Mouse (Mus musculus) bone marrow macrophage, adult 2 months (primary cell): Measurements from ENCODE around the gene Apol8. TPM values are rescaled to one million over a fixed set of nuclear protein-coding genes. Genes with fewer than 3 reads are reported as not detected.

Source experiments
- polyA plus RNA-seq: library from polyadenylated mRNA; stranded (reverse); fragments of >200 nt; gene quantifications from 2 replicates; pipeline ENCODE4 v1.2.4, GENCODE M21; 2012; ENCODE audit not compliant: missing spikeins, insufficient read depth, insufficient read length

Apol8 gene
- polyA plus RNA-seq, 1 experiment = not detected

Other genes with a start within 250 kb of the Apol8 start
- gene Apol11a, start 248.7 kb downstream of the Apol8 start, polyA plus RNA-seq = not detected in 2 replicates
- 0.60 and 0.71 TPM in 2 replicates for gene Apol7c, start 223.7 kb downstream of the Apol8 start, polyA plus RNA-seq
- gene 1700025B11Rik, start 195.1 kb downstream of the Apol8 start, polyA plus RNA-seq = not detected in 2 replicates
- not detected in 2 replicates for gene Apol10b, start 160.9 kb downstream of the Apol8 start, polyA plus RNA-seq
- gene Gm36245, start 157.7 kb downstream of the Apol8 start, polyA plus RNA-seq = not detected in 2 replicates
- gene Apol11b, start 113.7 kb downstream of the Apol8 start, polyA plus RNA-seq = not detected in 2 replicates
- gene Apol7e, start 58.1 kb downstream of the Apol8 start, polyA plus RNA-seq = not detected in 2 replicates
- gene Apol9b, start 28.0 kb downstream of the Apol8 start, polyA plus RNA-seq = 0.72 and 1.0 TPM in 2 replicates
- gene Myh9, start 85.2 kb upstream of the Apol8 start, polyA plus RNA-seq = 170 and 194 TPM in 2 replicates
- gene Txn2, start 172.0 kb upstream of the Apol8 start, polyA plus RNA-seq = 141 and 148 TPM in 2 replicates
- gene Foxred2, start 199.7 kb upstream of the Apol8 start, polyA plus RNA-seq = 12.3 and 13.3 TPM in 2 replicates
- 82.5 and 87.7 TPM in 2 replicates for gene Eif3d, start 213.8 kb upstream of the Apol8 start, polyA plus RNA-seq